Mouse (Mus musculus) spleen, embryonic (tissue): ENCODE results near the gene Terb1.

ENCODE experiments used
- CTCF ChIA-PET: fragments of 350-600 bp; sonication (Branson Sonifier 250); formaldehyde crosslinking; loops from one replicate; lab custom pipeline; 2022; lab: Charles Lee

Terb1 gene

GRCm38 (mm10) chr8:104509061-104510006 lies at the start of gene Terb1:
TSS of gene Terb1 (minus strand) at chr8:104509910.
- CTCF ChIA-PET: interaction anchor here (0.7 to 0.9 kb wide), 2 partner anchors 14 to 23 kb away, joined by 3 to 4 read pairs; no protein-coding TSS in a partner anchor

GRCm38 (mm10) chr8:104557226-104557625 lies 47.5 kb upstream of the Terb1 start:
- CTCF ChIA-PET: interaction anchor here (0.7 kb wide), 1 partner anchor 15 kb away, joined by 3 read pairs; no protein-coding TSS in a partner anchor

GRCm38 (mm10) chr8:104555191-104555590 lies 45.5 kb upstream of the Terb1 start:
- CTCF ChIA-PET: no interaction called here

GRCm38 (mm10) chr8:104543440-104544045 lies 33.8 kb upstream of the Terb1 start:
- CTCF ChIA-PET: no interaction called here

- CTCF ChIA-PET: no interaction called here
These were observed 32.5 kb upstream of the Terb1 start for GRCm38 (mm10) chr8:104542160-104542559.

GRCm38 (mm10) chr8:104541515-104541880 lies 31.8 kb upstream of the Terb1 start:
- CTCF ChIA-PET: no interaction called here

GRCm38 (mm10) chr8:104540710-104541514 lies 31.2 kb upstream of the Terb1 start:
- CTCF ChIA-PET: interaction anchor here (0.6 kb wide), 1 partner anchor 110 kb away, joined by 3 read pairs; no protein-coding TSS in a partner anchor

GRCm38 (mm10) chr8:104540238-104540637 lies 30.5 kb upstream of the Terb1 start:
- CTCF ChIA-PET: interaction anchor here (0.6 kb wide), 1 partner anchor 110 kb away, joined by 3 read pairs; no protein-coding TSS in a partner anchor

- CTCF ChIA-PET: no interaction called here
These were observed 29.9 kb upstream of the Terb1 start for GRCm38 (mm10) chr8:104539566-104539965.

- CTCF ChIA-PET: no interaction called here
These were observed 29.2 kb upstream of the Terb1 start for GRCm38 (mm10) chr8:104538896-104539295.

GRCm38 (mm10) chr8:104536028-104536427 lies 26.3 kb upstream of the Terb1 start:
- CTCF ChIA-PET: no interaction called here

- CTCF ChIA-PET: no interaction called here
These were observed 25.7 kb upstream of the Terb1 start for GRCm38 (mm10) chr8:104535378-104535777.

GRCm38 (mm10) chr8:104534779-104535141 lies 25.1 kb upstream of the Terb1 start:
- CTCF ChIA-PET: no interaction called here

GRCm38 (mm10) chr8:104533971-104534778 lies 24.5 kb upstream of the Terb1 start, which contains the start of the genes Nae1 and Car7:
TSS of gene Nae1 (minus strand) at chr8:104534637.
TSS of gene Car7 (plus strand) at chr8:104534689.
- CTCF ChIA-PET: no interaction called here

GRCm38 (mm10) chr8:104533551-104533950 lies 23.8 kb upstream of the Terb1 start:
- CTCF ChIA-PET: interaction anchor here (0.7 kb wide), 2 partner anchors 25 to 36 kb away, joined by 7 to 10 read pairs; no protein-coding TSS in a partner anchor

- CTCF ChIA-PET: no interaction called here
These were observed 20.0 kb upstream of the Terb1 start for GRCm38 (mm10) chr8:104529671-104530070.

GRCm38 (mm10) chr8:104517872-104518271 lies 8.2 kb upstream of the Terb1 start:
- CTCF ChIA-PET: no interaction called here

GRCm38 (mm10) chr8:104510134-104510533 lies 424 bp upstream of the Terb1 start:
- CTCF ChIA-PET: interaction anchor here (0.9 kb wide), 1 partner anchor 22 kb away, joined by 4 read pairs; no protein-coding TSS in a partner anchor

- CTCF ChIA-PET: no interaction called here
These were observed 30.6 kb downstream of the Terb1 start for GRCm38 (mm10) chr8:104479091-104479490.

- CTCF ChIA-PET: no interaction called here
These were observed 37.2 kb downstream of the Terb1 start for GRCm38 (mm10) chr8:104472465-104472864.

- CTCF ChIA-PET: no interaction called here
These were observed 42.2 kb downstream of the Terb1 start for GRCm38 (mm10) chr8:104467463-104467862.
